Mouse (Mus musculus) heart, embryonic 13.5 days (tissue): Measurements from ENCODE around the gene Mad2l1bp. TPM values are rescaled to one million over a fixed set of nuclear protein-coding genes. Genes with fewer than 3 reads are reported as not detected.
A peak's percentile ranks its signal among the peaks of the same experiment; 100 is the strongest.

Experiments
- ATAC-seq: fragments of 200-750 bp; cut with Nextera tagmentation; 2 replicates; pipeline ENCODE4 v1.8.0; 2017; ENCODE audit warnings: moderate TSS enrichment; ENCODE audit not compliant: insufficient number of reproducible peaks, low FRiP score, low TSS enrichment; ENCODE audit errors: extremely low read depth
- H3K27ac ChIP-seq: fragments of 300-500 bp; sonication (generic); replicated peaks from 2 replicates; pipeline ENCODE4 v1.5.1; 2015; ENCODE audit warnings: moderate library complexity, mild to moderate bottlenecking, inconsistent platforms
- H3K27me3 ChIP-seq: fragments of 300-500 bp; sonication (generic); replicated peaks from 2 replicates; pipeline ENCODE4 v1.6.1; 2015; ENCODE audit warnings: mild to moderate bottlenecking, inconsistent platforms
- H3K36me3 ChIP-seq: fragments of 300-500 bp; sonication (generic); 2 replicates; pipeline ENCODE4 v1.6.1; 2015; ENCODE audit warnings: mild to moderate bottlenecking, inconsistent platforms
- H3K4me1 ChIP-seq: fragments of 300-500 bp; sonication (generic); 2 replicates; pipeline ENCODE4 v1.6.1; 2015; ENCODE audit warnings: inconsistent platforms
- H3K4me2 ChIP-seq: fragments of 300-500 bp; sonication (generic); 2 replicates; pipeline ENCODE4 v1.6.1; 2015; ENCODE audit warnings: inconsistent platforms, mild to moderate bottlenecking, moderate library complexity
- H3K4me3 ChIP-seq: fragments of 300-500 bp; sonication (generic); 2 replicates; pipeline ENCODE4 v1.5.1; 2015; ENCODE audit warnings: moderate library complexity, mild to moderate bottlenecking, inconsistent platforms
- H3K9ac ChIP-seq: fragments of 300-500 bp; sonication (generic); 2 replicates; pipeline ENCODE4 v1.6.1; 2015; ENCODE audit warnings: inconsistent platforms, mild to moderate bottlenecking, moderate library complexity
- H3K9me3 ChIP-seq: fragments of 300-500 bp; sonication (generic); 2 replicates; pipeline ENCODE4 v1.6.1; 2016; ENCODE audit warnings: inconsistent platforms
- WGBS: fragments of 180-500 bp; shearing (Covaris S2); methylation state at CpG from one replicate; pipeline ENCODE4 v1.1.7; 2015; ENCODE audit warnings: mixed read lengths; 5-methylcytosine and 5-hydroxymethylcytosine counted together
- polyA plus RNA-seq: library from polyadenylated mRNA; unstranded; fragments of >200 nt; fragmentation: Nextera tagmentation; extraction: Ambion mirVana; gene quantifications from 2 replicates; pipeline ENCODE4 v1.2.1, GENCODE M21; 2015

The Mad2l1bp gene
- polyA plus RNA-seq: 28.1 and 30.5 TPM in 2 replicates

DNA sequence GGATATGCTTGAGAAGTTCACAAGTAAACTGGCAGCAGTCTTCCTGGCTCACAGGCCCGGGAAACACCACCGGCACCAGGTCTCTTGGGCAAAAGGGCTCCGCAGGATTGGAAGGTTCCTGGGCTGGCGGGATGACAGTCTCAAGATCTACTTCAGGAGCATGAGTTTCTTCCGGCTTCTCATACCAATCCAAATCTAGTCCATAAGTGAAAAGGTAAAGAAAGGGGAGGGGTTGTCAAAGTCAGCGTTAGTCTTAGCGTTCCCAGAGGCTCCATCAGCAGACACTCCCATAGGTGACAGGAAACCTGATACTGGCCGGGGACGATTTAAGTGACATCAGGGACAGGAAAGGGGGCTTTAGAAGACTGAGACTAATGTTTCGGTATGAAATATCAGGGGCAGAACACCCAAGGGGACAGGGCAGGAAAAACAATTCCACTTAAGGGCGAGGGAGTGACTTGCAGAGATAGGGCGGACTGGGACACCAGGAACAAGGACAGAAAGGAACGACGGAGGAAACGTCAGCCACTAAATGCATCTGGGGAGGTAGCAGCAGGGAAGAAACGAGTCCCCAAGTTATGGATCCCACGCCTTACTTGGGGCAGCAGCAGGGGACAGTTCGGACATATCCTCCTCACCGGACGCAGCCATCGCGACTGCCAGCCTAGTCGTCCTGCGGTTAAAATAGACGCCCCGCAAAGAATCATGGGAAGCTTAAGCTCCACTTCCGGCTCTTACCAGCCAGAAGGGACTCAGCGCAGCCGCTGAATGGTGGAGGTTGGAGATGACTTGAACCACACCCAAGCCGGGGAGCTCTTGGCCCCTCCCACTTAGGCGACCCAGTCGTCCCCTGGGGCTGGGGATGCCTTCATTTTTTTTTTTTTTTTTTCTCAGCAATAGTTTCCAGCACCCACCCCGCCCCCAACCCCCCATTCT is at the start of gene Mad2l1bp:
Mad2l1bp (minus strand) TSS at position 707 of the 936 bp plus-strand sequence.
- H3K27ac ChIP-seq: peak within 1 kb of the TSS; percentile 76
- H3K4me1 ChIP-seq: peaks cover 17% of the 10 kb centered on the region
- peaks cover 29% of the 10 kb centered on the region for H3K36me3 ChIP-seq
- H3K27me3 ChIP-seq: no peaks in the 10 kb centered on the region
- peak within 1 kb of the TSS; percentile 63 for H3K4me3 ChIP-seq
- ATAC-seq: peak; percentile 86
- no peaks in the 10 kb centered on the region for H3K9me3 ChIP-seq
- WGBS: 2% methylated on average over 33 of the region's 33 CpGs
- H3K4me2 ChIP-seq: peak within 1 kb of the TSS; percentile 90
- H3K9ac ChIP-seq: peak within 1 kb of the TSS; percentile 88

DNA sequence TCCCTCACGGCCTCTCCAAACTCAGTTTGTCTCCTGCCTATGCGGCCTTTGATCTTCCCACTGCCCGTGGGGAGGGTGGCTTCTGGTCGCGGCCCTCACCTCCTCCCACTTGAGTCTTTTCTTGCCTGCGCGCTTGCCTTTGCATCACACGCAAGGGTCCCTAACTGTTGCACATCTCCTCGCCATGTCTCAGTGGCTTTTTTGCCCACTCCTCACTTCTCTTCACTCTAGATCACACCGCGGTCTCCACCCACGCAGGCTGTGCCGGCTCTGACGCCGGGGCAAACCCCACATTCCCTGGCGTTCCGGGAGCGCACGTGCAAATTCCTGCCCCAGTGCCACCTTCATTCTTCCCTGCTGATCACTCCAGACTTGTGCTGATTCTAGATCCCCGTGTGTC is 49.7 kb upstream of the Mad2l1bp start:
- H3K36me3 ChIP-seq: peaks cover 56% of the 10 kb centered on the region
- under 1% methylated on average over 20 of the region's 20 CpGs for WGBS
- peaks cover 31% of the 10 kb centered on the region for H3K4me1 ChIP-seq
- no peaks in the 10 kb centered on the region for H3K27me3 ChIP-seq
- H3K9ac ChIP-seq: peak overlapping the region; percentile 88
- peak overlapping the region; percentile 73 for H3K27ac ChIP-seq
- H3K9me3 ChIP-seq: no peaks in the 10 kb centered on the region
- H3K4me3 ChIP-seq: peak overlapping the region; percentile 79
- no peak; the same call in 1 of the 2 replicates for ATAC-seq
- peak overlapping the region; percentile 86 for H3K4me2 ChIP-seq

DNA sequence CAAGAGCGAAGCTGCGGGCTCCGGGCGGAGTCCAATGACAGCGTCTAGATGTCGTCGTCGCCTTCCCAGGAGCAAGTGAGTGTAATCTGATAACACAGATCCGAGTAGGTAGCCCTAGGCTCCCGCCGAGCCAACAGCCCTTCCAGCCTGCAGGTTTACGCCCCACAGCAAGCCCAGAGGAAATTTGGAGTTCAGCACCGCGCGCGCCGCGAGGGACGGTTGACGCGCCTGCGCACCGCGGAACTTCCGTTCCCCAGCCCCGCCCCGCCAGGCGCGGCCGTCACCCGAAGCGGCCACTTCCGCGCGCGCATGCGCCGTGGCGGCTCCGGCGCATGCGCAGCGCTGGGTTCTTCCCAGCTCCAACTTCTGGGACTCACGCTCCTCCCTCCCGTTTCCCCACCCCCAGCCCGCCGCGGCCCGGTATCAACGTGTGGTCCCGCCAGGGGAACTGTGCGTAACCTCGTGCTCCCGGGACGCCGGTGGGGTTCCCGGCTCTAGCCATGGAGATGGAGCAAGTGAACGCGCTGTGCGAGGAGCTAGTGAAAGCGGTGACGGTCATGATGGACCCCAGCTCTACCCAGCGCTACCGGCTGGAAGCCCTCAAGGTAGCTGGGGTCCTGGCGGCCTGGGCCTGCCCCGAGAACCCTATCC is 49.2 kb upstream of the Mad2l1bp start, which contains the start of the genes Polh and Xpo5:
Polh (minus strand) TSS at position 225 of the 651 bp plus-strand sequence.
Xpo5 (plus strand) TSS at position 362 of the 651 bp plus-strand sequence.
- Histone ChIP-seq H3K36me3 (peaks cover 56% of the 10 kb centered on the region), H3K4me3 (peak within 1 kb of the TSS; percentile 79), H3K4me1 (peaks cover 31% of the 10 kb centered on the region), H3K27me3 (no peaks in the 10 kb centered on the region), H3K9ac (peak within 1 kb of the TSS; percentile 90), H3K27ac (peak within 1 kb of the TSS; percentile 87), H3K9me3 (no peaks in the 10 kb centered on the region), H3K4me2 (peak within 1 kb of the TSS; percentile 86)
- WGBS: under 1% methylated on average over 66 of the region's 66 CpGs
- ATAC-seq: peak; percentile 93

- Histone ChIP-seq H3K36me3 (peaks cover 56% of the 10 kb centered on the region), H3K27me3 (no peaks in the 10 kb centered on the region), H3K4me2 (peak overlapping the region; percentile 86), H3K4me1 (peaks cover 31% of the 10 kb centered on the region), H3K9me3 (no peaks in the 10 kb centered on the region), H3K4me3 (peak overlapping the region; percentile 79), H3K27ac (no peak overlapping the region), H3K9ac (peak overlapping the region; percentile 90)
- WGBS: 66% methylated on average over 6 of the region's 6 CpGs
- ATAC-seq: no peak
These were observed 47.8 kb upstream of the Mad2l1bp start for GRCm38 (mm10) chr17:46201151-46201550.

- H3K36me3 ChIP-seq: peaks cover 97% of the 10 kb centered on the region
- H3K9me3 ChIP-seq: no peaks in the 10 kb centered on the region
- H3K4me2 ChIP-seq: no peak overlapping the region
- no peaks in the 10 kb centered on the region for H3K4me1 ChIP-seq
- ATAC-seq: no peak
- no peaks in the 10 kb centered on the region for H3K27me3 ChIP-seq
- H3K4me3 ChIP-seq: no peak overlapping the region
- no peak overlapping the region for H3K27ac ChIP-seq
- no peak overlapping the region for H3K9ac ChIP-seq
- 93% methylated on average over 2 of the region's 2 CpGs for WGBS
These were observed 35.5 kb upstream of the Mad2l1bp start for GRCm38 (mm10) chr17:46188829-46189228.

- H3K4me2 ChIP-seq: no peak overlapping the region
- no peaks in the 10 kb centered on the region for H3K9me3 ChIP-seq
- H3K36me3 ChIP-seq: peaks cover 100% of the 10 kb centered on the region
- no peak overlapping the region for H3K4me3 ChIP-seq
- no peaks in the 10 kb centered on the region for H3K4me1 ChIP-seq
- no peak overlapping the region for H3K27ac ChIP-seq
- ATAC-seq: no peak
- no peak overlapping the region for H3K9ac ChIP-seq
- 88% methylated on average over 4 of the region's 4 CpGs for WGBS
- H3K27me3 ChIP-seq: no peaks in the 10 kb centered on the region
These were observed 28.9 kb upstream of the Mad2l1bp start for GRCm38 (mm10) chr17:46182273-46182672.

DNA sequence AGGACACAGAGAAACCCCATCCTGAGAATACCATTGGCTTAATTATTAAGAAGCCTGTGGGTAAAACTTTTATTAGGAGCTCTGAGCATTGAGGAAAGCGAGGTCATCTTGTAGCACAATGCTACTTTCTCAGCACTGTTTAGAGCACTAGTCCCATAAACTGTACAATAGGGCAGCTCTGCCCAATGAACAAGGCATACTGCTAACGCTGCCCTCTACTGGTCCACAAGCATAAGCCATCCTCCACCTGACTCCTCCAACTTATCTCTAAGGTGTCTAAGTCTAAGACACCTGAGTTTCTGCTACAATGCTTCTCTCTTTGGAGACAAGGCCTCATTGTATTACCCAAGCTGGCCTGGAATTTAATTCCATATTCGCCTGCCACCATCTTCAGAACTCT is 17.2 kb upstream of the Mad2l1bp start:
- Histone ChIP-seq H3K9me3 (no peaks in the 10 kb centered on the region), H3K27ac (no peak overlapping the region), H3K4me3 (no peak overlapping the region), H3K4me2 (no peak overlapping the region), H3K4me1 (peaks cover 25% of the 10 kb centered on the region), H3K27me3 (no peaks in the 10 kb centered on the region), H3K36me3 (peaks cover 95% of the 10 kb centered on the region), H3K9ac (no peak overlapping the region)
- 74% methylated on average over 3 of the region's 3 CpGs for WGBS
- ATAC-seq: no peak

GRCm38 (mm10) chr17:46168768-46169167 is 15.4 kb upstream of the Mad2l1bp start:
- Histone ChIP-seq H3K36me3 (peaks cover 97% of the 10 kb centered on the region), H3K4me3 (no peak overlapping the region), H3K9ac (no peak overlapping the region), H3K4me2 (no peak overlapping the region), H3K4me1 (peaks cover 25% of the 10 kb centered on the region), H3K27ac (peak overlapping the region; percentile 29; the same call in 1 of the 2 replicates), H3K9me3 (no peaks in the 10 kb centered on the region), H3K27me3 (no peaks in the 10 kb centered on the region)
- ATAC-seq: no peak
- WGBS: 77% methylated on average over 5 of the region's 5 CpGs

DNA sequence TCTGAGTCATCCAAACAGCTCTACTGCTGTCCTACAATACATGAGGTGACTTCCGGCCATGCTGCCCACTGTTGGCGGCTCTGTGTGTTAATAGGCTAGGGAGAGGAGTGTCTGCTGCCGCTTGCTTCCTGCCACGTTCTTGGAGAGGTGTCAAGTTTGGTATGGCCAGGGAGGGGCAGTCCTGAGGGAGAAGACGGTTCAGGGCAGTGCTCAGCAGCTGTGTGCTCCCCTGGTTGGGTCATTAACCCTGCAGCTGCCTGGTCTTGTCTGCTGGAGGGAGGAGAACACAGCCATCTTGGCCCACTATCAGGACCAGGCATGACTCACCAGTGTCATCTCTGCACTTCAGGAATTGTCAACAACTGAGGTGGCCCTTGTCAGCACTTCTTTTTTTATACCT is 15.0 kb upstream of the Mad2l1bp start:
- 36% methylated on average over 5 of the region's 5 CpGs for WGBS
- H3K9ac ChIP-seq: no peak overlapping the region
- H3K27me3 ChIP-seq: no peaks in the 10 kb centered on the region
- peak overlapping the region; percentile 29; the same call in 1 of the 2 replicates for H3K27ac ChIP-seq
- peaks cover 98% of the 10 kb centered on the region for H3K36me3 ChIP-seq
- no peak overlapping the region for H3K4me3 ChIP-seq
- peaks cover 27% of the 10 kb centered on the region for H3K4me1 ChIP-seq
- ATAC-seq: 0 out of 2 replicates have a peak, but pooled peaks have one; percentile 22
- no peaks in the 10 kb centered on the region for H3K9me3 ChIP-seq
- H3K4me2 ChIP-seq: no peak overlapping the region

- WGBS: 82% methylated on average over 11 of the region's 11 CpGs
- Histone ChIP-seq H3K4me2 (no peak overlapping the region), H3K9ac (no peak overlapping the region), H3K27ac (no peak overlapping the region), H3K4me1 (peaks cover 40% of the 10 kb centered on the region), H3K9me3 (no peaks in the 10 kb centered on the region), H3K36me3 (peaks cover 91% of the 10 kb centered on the region), H3K4me3 (no peak overlapping the region), H3K27me3 (no peaks in the 10 kb centered on the region)
- ATAC-seq: no peak
These were observed 13.7 kb upstream of the Mad2l1bp start for GRCm38 (mm10) chr17:46167014-46167413.

GRCm38 (mm10) chr17:46166270-46166669 is 12.9 kb upstream of the Mad2l1bp start:
- no peak overlapping the region for H3K4me3 ChIP-seq
- H3K9me3 ChIP-seq: no peaks in the 10 kb centered on the region
- H3K27me3 ChIP-seq: no peaks in the 10 kb centered on the region
- peaks cover 45% of the 10 kb centered on the region for H3K4me1 ChIP-seq
- H3K36me3 ChIP-seq: peaks cover 86% of the 10 kb centered on the region
- ATAC-seq: no peak
- WGBS: 77% methylated on average over 5 of the region's 5 CpGs
- no peak overlapping the region for H3K9ac ChIP-seq
- H3K27ac ChIP-seq: no peak overlapping the region
- no peak overlapping the region for H3K4me2 ChIP-seq
